Mouse (Mus musculus) embryo, embryonic 9.5 days (tissue): Measurements from ENCODE around the gene Sel1l3.

Experiments
- DNase-seq: peaks from one replicate; pipeline ENCODE4 v3.0.0-alpha.2; 2017; ENCODE audit errors: extremely low spot score

Sel1l3 gene

DNA sequence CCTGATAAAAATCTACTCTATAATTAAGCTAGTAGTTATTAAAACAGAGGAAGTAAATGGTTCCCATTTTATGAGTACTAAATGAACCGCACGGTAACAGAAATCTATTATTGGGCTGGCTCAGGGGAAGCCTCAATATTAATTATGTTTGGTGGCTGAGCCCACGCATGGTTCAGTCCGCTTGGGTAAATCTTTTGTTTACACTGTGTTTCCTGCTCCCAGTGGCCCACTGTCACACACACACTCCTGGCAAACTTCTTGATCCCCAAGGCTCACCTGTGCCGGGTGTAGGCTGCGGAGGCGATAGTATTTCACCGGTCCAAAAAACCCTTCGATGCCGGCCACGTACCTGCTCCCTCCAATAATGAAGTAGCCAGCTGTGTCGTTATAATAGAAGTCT is 39.3 kb downstream of the Sel1l3 start:
- DNase-seq = no peak

DNA sequence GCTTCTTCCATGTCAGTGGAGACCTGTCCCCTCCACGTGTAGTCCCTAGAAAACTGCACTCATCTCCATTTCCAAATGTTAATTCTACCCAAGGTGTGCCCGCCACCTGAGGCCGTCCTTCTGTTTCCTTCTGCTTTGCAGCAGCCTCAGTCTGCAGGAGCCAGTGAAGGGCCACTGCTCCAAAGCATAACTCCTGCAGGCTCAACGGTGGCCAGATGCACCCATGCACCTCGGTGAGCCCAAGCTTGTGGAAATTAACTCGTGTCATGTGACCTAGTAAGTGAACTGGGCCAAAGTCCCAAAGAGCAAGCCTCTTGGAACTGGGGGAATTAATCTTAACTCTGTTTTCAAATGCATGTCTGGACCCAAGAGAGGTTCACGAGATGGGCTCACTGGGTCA is 40.8 kb downstream of the Sel1l3 start:
- no peak for DNase-seq

DNA sequence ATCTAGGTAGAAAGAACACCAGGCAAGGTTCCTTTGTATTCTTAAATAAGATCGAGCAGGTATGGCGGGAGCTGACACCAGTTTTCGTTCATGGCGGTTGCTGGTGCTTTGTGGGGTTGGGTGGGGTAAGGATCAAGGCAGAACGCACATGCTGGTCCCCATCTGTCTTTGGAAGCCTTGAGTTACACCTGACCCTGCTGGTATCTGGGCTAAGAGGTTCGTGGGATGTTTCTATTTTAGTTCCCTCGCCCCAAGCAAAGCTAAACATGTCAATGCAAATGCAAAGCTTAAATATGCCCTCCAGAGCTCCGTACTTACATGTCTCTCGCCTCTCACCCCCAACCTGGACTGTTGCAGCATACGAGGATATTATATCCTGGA is 41.5 kb downstream of the Sel1l3 start:
- DNase-seq = no peak

DNA sequence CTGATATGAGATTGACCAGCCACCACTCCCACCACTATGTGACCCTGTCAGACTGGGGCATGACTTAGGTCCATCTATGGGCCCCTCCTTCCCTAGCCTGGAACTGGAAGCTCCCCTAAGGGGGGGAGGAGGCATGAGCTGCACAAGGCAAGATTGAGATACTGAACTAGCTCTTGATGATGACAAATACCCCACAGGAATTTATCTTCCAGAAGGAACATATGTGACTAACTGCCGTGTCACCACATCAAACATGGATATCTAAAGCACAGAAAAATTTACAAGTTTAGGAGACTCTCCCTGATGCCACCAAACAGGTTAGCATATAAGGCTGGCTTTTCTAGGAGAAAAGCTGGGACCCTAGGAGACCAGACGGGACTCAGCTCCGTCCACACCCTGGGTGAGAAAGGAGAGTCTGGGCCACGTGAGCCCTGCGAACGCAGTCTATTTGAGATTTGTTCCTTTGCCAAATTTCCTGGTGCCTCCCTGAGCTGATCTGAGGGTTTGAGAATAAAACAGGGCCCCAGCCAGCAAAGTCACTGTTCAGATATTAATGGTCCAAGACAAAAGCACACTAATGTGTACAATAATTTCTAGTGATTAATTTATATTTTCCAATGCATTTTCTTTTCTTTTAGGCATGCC is 42.0 kb downstream of the Sel1l3 start:
- no peak for DNase-seq

DNA sequence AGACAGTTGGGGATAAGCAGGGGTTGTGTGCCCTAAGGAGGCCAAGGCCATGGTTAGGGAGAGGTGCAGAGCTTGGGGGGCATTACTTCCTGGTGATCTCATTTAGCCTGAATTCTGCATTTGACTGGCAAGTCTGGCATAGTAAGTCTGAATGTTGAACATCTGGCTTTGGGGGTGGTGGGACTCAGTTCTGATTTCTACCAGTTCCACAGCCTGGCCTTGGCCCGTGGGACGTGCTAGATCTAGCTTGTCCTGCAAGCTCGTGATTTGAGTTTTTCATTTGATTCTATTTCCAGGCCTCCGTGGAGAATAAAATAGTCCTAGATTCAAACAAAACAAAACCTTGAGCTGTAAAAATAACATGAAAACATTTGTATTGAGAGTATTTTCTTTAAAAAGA is 46.2 kb downstream of the Sel1l3 start:
- no peak for DNase-seq

DNA sequence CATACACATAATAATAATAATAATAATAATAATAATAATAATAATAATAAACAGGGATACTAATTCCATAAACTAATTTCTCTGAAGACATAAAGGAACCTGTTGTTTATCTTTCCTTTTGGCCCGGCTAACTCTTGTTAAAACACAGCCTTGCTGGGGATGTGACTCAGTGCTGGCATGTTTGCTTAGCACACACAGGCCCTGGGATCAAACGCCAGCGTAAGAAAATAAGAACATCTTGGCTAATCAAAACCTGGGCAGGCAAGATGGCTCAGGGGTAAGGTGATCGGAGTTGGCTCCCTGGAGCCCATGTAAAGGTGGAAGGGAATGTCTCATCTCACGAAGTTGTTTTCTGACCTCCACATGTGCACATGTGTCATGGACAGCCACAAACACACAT is 48.1 kb downstream of the Sel1l3 start:
- no peak for DNase-seq

DNA sequence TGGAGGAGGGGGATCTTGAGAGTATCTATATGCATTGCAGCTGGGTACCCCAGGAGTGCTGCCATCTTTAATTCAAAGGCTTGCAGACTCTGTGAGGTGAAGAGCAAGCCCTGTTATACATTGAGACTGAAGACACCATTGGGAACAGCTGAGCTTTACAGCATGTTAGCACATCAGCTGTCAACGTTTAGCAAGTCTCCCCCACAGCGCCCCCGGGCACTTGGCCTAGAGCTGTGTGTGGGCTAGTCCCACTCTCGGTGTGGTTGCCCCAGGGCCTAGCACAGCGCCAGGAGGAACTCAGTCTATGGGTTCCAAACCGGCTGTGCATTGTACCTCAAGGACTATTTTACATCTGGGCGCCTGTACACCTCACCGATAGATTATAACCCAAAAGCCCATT is 51.3 kb downstream of the Sel1l3 start:
- DNase-seq = no peak

DNA sequence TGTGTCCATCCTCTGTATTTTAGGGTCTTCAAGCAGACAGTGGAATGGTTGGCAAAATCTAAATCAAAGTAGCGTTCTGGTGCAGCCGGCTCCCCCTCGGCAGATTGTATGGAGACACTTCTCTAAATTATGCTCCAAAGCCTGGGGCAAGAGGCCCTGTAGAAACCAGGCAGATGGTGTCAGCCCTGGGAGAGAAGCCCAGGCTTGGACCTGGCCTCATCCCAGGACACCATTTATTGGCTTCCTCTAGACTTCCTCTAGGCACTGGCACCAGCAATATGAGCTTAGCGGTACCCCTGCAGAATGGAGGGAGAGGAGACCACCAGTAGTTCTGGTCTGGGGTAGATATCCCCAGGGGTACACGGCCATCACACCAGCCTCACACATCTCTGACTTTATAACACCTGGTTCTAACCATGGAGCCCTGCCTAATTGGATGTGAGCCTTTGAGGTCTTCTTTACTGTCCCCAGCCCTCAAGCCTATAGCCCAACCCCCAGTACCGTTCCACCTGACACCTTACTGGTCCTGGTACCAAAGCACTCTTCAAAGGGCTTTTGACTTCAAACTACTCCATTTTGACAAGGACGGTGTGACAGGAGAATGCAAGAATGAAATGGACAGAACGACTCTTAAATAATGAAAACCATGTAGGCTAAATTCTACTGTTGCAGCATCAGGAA is 52.1 kb downstream of the Sel1l3 start:
- DNase-seq = no peak

DNA sequence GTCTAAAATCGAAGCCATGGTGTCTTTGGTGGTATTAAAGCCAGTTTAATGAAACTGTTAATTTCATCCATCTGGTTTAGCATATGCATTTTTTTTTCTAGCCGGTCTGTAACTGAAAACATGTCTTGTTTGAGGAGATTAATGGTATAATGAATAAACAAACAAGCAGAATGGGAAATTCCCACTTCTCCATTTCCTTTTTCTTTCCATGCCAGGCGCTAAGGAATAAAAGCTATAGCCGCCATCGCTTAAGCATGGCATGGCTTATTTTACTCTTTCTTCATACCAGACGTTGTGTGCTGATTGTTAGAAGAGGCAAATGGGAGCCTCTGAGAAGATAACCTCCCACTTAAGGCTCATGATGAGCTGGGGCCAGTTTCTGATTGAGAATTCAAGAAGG is 53.5 kb downstream of the Sel1l3 start:
- no peak for DNase-seq

DNA sequence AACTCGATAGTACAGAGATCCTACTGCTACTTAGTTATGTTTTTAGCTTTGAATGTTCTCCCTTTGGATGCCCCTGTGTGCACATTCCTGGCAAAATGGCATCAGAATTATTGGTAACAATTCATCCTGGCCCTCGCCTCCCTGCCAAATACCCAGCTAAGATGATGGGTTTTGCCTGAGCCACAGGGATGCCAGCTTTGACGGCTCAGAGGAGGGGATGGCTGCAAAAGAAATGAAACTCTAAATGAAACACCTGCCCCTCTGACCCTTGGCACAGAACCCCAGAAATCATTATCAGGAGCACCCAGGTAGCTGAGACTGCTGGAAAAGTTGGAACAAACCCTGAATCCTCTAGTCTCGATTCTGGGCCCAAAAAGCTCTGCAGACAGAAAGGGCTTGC is 54.1 kb downstream of the Sel1l3 start:
- no peak for DNase-seq

DNA sequence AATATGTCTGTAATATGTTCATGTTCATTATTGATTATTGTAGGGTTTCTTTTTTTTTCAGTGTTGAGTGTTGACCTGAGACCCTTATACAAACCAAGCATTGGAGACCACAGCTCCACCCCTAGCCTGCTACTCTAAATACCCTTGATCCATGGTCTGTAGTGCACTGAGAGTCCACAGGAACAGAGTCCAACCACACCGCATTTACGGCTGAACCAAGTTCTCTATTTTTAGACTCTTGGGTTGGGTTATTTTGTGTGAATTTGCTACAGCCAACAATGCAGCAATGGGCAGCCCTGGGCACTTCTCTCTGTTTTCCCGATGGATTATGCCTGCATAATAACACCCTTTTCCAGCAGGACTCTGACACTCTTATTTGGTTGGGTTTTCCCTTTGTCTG is 54.6 kb downstream of the Sel1l3 start:
- DNase-seq = no peak

DNA sequence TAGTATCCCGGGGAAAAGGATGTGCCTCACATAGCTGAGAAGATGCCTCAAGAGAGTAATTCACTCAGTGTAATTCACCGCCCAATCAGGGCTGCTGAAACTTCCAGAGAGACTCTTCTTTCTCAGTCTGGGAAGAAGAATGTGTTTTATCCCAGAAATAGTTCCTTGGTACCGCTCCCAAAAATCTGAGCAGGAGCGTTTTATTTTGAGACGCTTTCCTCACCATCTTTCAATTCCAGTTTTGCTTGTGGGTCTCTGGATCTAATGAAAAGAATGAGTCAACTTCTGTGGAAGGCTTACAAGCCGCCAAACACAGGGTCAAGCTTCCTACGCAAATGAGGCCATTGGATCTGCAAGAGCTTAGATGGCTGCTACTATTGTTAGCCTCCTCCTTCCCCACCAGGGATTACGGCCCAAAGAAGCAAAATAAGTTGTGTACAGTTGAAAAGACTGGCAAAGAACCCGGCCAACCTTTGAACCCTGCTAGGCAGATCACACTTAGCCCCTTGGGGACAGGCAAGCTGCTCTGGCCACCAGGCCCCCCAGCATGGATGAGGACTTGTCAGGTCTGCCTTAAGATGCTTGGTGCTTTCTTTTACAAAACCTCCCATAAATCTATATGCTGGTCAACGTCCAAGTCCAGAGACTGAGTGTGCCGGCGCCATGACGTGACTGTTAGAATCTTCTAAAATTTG is 57.6 kb downstream of the Sel1l3 start:
- no peak for DNase-seq

DNA sequence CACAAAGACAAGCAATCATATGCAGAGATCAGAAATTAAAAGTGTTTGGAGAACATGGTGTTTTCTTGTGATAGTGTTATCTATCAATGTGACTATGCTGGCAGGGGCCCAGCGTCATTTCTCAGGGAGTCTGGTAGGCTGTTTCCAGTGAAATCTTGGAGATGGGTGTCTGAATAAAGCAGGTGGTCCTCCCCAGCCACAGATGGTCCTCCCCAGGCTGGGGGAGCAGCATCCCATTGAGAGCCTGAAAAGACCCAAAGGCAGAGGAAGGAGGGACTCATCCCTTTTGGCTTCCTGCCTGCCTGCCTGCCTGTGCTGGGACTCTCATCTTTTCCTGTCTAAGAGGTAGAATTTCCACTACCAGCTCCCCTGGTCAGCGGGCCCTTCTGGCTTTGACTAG is 59.2 kb downstream of the Sel1l3 start:
- no peak for DNase-seq

DNA sequence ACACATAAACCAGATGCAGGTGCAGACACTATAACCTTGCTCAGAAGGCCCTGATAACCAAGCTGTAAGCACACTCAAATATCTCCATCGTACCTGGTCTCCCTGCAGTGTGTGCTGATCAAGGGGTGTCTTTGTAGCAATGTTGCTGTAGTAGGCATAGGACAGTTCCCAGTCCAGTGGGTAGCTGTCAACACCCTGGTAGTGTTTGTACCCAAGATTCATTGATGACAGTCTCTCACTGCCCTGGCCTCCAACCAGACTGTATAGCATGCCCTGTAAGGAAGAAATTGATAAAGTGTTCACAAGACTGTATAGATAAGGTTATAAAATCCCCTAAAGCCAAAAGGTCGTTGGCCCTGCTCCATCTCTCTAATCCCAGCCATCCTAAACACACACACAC is 59.6 kb downstream of the Sel1l3 start:
- DNase-seq = no peak

DNA sequence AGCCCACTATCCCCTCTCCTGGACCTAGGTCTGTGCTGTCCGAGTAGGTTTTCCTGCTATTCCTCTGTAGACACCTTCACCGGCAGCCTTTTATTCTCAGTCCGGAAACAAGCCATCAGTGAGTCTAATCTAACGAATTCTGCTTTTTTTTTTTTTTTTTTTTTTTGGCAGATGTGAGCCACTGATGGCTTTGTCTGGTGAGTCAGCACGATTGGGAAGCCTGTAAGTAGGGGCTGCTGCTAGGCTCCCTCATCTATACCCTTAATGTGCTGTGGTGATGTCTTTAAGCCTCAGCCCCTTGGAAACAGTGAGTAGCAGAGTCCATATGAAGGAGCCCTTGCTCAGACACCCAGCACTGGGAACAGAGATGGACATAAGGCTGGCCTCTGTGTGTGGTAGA is 60.6 kb downstream of the Sel1l3 start:
- no peak for DNase-seq

DNA sequence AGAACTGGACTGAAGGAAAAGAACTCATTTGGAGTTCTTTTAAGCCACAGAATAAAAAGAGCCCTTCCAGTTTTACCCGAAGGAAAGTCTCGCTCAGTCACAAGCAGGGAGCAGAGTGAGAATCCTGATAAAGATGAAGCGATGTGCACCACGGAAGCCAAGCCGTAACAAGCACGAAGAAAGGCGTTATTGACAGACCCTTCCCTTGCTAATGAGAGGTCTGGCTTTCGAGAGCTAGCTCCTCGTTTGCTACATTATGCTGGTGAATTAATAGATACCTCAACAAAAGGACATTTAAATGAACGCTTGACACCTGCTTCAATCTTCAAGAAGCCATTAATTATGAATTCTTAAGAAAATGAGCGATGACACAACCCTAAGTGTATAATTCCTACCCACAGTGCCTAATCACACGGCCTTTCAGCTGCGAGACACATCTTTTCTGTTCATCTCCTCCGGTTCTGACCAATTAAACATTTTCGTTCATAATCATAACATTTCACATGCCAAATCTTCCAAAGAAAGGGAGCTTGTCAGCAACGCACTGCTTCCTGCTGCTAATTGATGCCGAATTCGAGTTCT is 62.3 kb downstream of the Sel1l3 start:
- no peak for DNase-seq

DNA sequence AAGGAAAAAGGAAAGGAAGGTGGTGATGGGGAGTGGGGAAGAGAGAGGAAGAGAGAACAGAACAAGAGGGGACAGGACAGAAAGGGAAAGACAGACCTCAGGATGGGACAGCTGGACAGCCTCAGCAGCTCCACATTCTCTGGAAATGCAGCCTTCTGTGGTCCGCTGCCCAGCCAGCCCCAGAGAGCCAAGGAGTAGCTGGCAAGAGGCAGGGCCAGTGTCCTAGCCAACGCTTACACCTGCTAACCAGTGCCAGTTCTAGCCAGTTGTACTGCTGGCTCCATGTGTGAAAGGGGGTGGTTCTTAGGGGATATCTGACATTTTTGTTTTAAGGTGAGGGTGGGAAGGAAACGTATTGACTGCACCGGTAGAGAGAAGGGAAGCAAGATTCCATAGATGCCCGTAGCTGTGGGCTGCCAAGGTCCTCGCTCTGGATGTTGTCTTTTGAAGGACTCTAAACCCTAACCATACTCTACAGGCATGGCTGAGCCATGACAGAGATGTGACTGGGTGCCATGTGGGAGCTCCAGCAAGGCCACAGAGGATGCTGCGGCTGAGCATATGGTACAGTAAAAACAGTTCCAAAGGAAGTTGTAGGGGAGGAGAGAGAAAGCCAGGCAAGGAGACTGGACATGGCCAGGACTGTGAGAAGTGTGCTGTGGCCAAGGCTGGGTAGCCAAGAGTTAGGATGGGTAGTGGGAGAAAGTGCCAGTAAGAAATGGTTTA is 64.6 kb downstream of the Sel1l3 start:
- no peak for DNase-seq

DNA sequence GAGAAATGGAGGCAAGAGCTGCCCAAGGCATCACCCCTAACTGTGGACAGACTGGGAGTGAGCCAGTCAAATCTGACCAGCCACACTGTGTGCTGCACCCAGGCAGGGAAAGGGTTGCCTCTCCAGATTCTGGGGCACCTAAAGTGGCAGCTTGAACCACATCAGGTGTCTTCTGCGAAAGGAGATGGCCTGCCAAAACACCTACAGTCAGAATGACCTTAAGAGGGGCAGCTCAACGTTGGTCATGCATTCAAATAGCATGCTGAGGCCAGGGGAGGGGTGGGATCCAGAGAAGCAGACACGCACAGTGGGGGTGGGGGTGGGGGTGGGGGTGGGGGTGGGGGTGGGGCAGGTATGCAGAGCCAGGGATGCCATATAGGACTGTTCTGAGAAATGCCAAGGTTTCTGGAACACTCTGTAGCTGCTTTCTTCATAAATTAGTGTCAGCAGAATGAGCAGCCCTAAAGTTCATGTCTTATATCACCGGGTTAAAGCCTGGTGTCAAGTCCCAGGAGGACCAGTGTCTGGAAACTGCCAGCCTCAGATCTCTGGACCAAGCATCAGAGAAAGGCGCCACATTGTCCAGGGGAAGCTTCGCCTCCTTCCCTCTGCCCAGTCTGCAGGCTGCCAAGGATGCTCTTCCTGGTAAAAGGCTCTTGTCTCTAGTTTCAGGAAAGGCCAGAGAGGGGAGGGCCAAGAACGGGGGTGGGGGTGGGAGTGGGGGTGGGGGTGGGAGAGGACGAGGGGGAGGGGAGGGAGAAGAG is 65.4 kb downstream of the Sel1l3 start:
- DNase-seq = no peak

DNA sequence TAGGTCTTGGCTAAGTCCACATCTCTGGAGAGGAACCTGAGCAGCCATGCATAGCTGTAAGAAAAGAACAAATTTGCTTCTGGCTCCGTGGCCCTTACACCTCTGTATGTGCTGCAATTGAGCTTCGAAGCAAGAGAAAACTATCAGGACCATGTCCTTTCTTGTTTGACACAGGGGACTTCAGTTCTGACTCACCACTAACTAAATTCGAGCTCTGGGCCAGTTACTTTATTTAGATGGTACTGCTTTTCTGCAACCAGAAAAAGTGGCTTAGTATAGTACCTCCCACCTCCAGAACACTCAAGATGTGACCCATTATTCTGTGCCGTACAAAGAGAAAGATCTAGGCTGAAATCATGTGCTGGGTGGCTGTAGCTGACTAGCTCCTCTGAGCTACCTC is 66.3 kb downstream of the Sel1l3 start:
- no peak for DNase-seq

DNA sequence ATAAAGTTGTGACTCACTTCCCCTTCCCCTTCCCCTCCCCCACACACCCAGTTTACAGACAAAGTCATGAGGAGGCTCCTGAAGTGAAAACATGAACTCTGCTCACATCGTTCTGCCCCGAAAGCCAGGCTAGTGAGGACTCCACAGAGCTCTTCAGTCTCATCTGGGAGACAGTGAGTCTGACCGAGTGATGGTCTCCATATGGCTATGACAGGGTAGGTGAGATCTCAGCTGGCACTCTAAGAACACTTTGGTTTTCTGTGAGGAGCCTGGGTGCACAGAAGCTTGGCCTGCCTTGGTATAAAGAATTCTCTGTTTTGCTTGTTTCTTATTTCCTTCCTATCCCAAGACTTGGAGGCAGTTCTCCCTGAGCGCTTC is 67.1 kb downstream of the Sel1l3 start:
- no peak for DNase-seq

DNA sequence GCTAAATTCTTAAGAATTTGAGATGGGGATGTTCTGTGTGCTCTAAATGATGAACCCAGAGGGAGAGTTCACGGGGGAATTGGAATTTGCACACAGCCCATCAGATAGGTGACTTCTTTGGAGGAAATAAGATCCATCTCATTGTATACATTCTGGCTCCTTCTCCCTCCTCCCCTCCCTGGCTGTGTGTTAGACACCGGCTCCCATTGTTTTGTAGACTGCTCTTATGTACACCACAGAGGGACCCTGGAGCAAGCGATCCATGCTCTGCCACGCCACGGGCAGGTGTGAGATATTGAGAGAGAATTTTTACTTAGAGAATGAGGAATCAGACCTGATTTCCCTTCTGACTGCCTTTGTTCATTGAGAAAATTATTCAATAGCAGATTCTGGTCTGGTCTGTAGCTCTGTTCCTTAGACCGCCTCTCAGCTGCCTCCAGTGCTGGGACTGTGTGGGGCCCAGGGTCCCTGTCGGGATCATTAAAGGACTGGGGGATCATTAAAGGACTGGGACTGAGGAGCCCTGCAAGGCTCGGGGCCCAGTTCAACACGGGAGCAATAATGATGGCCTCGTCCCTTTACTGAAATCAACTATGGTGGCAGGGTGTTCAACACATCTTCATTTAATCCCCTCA is 67.6 kb downstream of the Sel1l3 start:
- DNase-seq = peak; percentile 6
